Mouse (Mus musculus): Measurements from ENCODE around the gene Ccng2.

Gene Ccng2

GRCm38 (mm10) chr5:93263396-93264075, 3.5 kb upstream of the Ccng2 start:
- DNase-seq (ENCODE audit: low read depth, low spot score), result no peak

GRCm38 (mm10) chr5:93264136-93264700, 2.8 kb upstream of the Ccng2 start:
- DNase-seq (ENCODE audit: low read depth, low spot score), result no peak

GRCm38 (mm10) chr5:93265164-93265800, 1.8 kb upstream of the Ccng2 start:
- no peak for DNase-seq (ENCODE audit: low read depth, low spot score)

- peak; percentile 21 for DNase-seq (ENCODE audit: low read depth, low spot score)
Observed at GRCm38 (mm10) chr5:93265801-93266580, 1.1 kb upstream of the Ccng2 start.

- DNase-seq (ENCODE audit: low read depth, low spot score), result peak; percentile 47
Observed at GRCm38 (mm10) chr5:93267851-93268606, 972 bp downstream of the Ccng2 start.

- no peak for DNase-seq (ENCODE audit: low read depth, low spot score)
Observed at GRCm38 (mm10) chr5:93270095-93270494, 3.0 kb downstream of the Ccng2 start.

GRCm38 (mm10) chr5:93270721-93271120, 3.7 kb downstream of the Ccng2 start:
- DNase-seq (ENCODE audit: low read depth, low spot score), result no peak

GRCm38 (mm10) chr5:93282446-93283107, 15.5 kb downstream of the Ccng2 start:
- peak; percentile 84 for DNase-seq (ENCODE audit: low read depth, low spot score)

GRCm38 (mm10) chr5:93283109-93283508, 16.1 kb downstream of the Ccng2 start:
- peak; percentile 61 for DNase-seq (ENCODE audit: low read depth, low spot score)

GRCm38 (mm10) chr5:93288553-93288952, 21.5 kb downstream of the Ccng2 start:
- no peak for DNase-seq (ENCODE audit: low read depth, low spot score)

GRCm38 (mm10) chr5:93290282-93290681, 23.2 kb downstream of the Ccng2 start:
- no peak for DNase-seq (ENCODE audit: low read depth, low spot score)

GRCm38 (mm10) chr5:93296341-93296746, 29.3 kb downstream of the Ccng2 start:
- DNase-seq (ENCODE audit: low read depth, low spot score), result peak; percentile 35

- DNase-seq (ENCODE audit: low read depth, low spot score), result no peak
Observed at GRCm38 (mm10) chr5:93296754-93297153, 29.7 kb downstream of the Ccng2 start.

- DNase-seq (ENCODE audit: low read depth, low spot score), result no peak
Observed at GRCm38 (mm10) chr5:93297311-93297710, 30.3 kb downstream of the Ccng2 start.

- DNase-seq (ENCODE audit: low read depth, low spot score), result no peak
Observed at GRCm38 (mm10) chr5:93305126-93305830, 38.2 kb downstream of the Ccng2 start.

- no peak for DNase-seq (ENCODE audit: low read depth, low spot score)
Observed at GRCm38 (mm10) chr5:93308909-93309308, 41.9 kb downstream of the Ccng2 start.

GRCm38 (mm10) chr5:93323320-93324001, 56.4 kb downstream of the Ccng2 start:
- peak; percentile 9 for DNase-seq (ENCODE audit: low read depth, low spot score)

All from skeletal muscle tissue, adult 2 months (tissue).